Mouse (Mus musculus): ENCODE measurements around the gene Tpx2. TPM values are rescaled to one million over a fixed set of nuclear protein-coding genes. Genes with fewer than 3 reads are reported as not detected.

Gene Tpx2
- 85.8 and 101 TPM in 2 replicates for polyA plus RNA-seq (2015; fragmentation: Nextera tagmentation; extraction: Ambion mirVana)

- peak within 1 kb of the TSS; percentile 85 for H3K9ac ChIP-seq (ENCODE audit: low read length)
- no peaks in the 10 kb centered on the region for H3K9me3 ChIP-seq (ENCODE audit: control insufficient read depth, low read length)
- no peaks in the 10 kb centered on the region; the same call in 1 of the 2 replicates for H3K36me3 ChIP-seq (ENCODE audit: control insufficient read depth, insufficient read depth, low read length)
- H3K27ac ChIP-seq (ENCODE audit: low read length), result peak within 1 kb of the TSS; percentile 86
- peak within 1 kb of the TSS; percentile 64 for H3K4me2 ChIP-seq (ENCODE audit: low read depth, low read length)
- ATAC-seq (ENCODE audit: low read depth), result peak; percentile 98
- no peaks in the 10 kb centered on the region for H3K27me3 ChIP-seq (ENCODE audit: control insufficient read depth, insufficient read depth, low read depth, low read length)
- H3K4me3 ChIP-seq (ENCODE audit: low read length), result peak within 1 kb of the TSS; percentile 97
- H3K4me1 ChIP-seq (replicated peaks; ENCODE audit: control insufficient read depth, insufficient read depth, low read length), result peaks cover 15% of the 10 kb centered on the region
- under 1% methylated on average over 34 of the region's 34 CpGs for WGBS
These were observed at the start of gene Tpx2 for GRCm38 (mm10) chr2:152847815-152848302. TSS of gene Tpx2 (plus strand) at chr2:152847964.

- no peak overlapping the region for H3K4me2 ChIP-seq (ENCODE audit: low read depth, low read length)
- no peak for ATAC-seq (ENCODE audit: low read depth)
- no peak overlapping the region for H3K9ac ChIP-seq (ENCODE audit: low read length)
- no peaks in the 10 kb centered on the region for H3K27me3 ChIP-seq (ENCODE audit: control insufficient read depth, insufficient read depth, low read depth, low read length)
- H3K9me3 ChIP-seq (ENCODE audit: control insufficient read depth, low read length), result no peaks in the 10 kb centered on the region
- peaks cover 12% of the 10 kb centered on the region for H3K4me1 ChIP-seq (replicated peaks; ENCODE audit: control insufficient read depth, insufficient read depth, low read length)
- WGBS, result 67% methylated on average over 7 of the region's 7 CpGs
- H3K27ac ChIP-seq (ENCODE audit: low read length), result no peak overlapping the region
- H3K4me3 ChIP-seq (ENCODE audit: low read length), result no peak overlapping the region
- H3K36me3 ChIP-seq (ENCODE audit: control insufficient read depth, insufficient read depth, low read length), result peaks cover 2% of the 10 kb centered on the region; the same call in 1 of the 2 replicates
These were observed 47.6 kb upstream of the Tpx2 start for GRCm38 (mm10) chr2:152799954-152800761.

- no peak for ATAC-seq (ENCODE audit: low read depth)
- no peaks in the 10 kb centered on the region for H3K27me3 ChIP-seq (ENCODE audit: control insufficient read depth, insufficient read depth, low read depth, low read length)
- H3K9me3 ChIP-seq (ENCODE audit: control insufficient read depth, low read length), result no peaks in the 10 kb centered on the region
- no peak overlapping the region for H3K4me3 ChIP-seq (ENCODE audit: low read length)
- H3K4me1 ChIP-seq (replicated peaks; ENCODE audit: control insufficient read depth, insufficient read depth, low read length), result peaks cover 17% of the 10 kb centered on the region
- H3K4me2 ChIP-seq (ENCODE audit: low read depth, low read length), result no peak overlapping the region
- no peak overlapping the region for H3K27ac ChIP-seq (ENCODE audit: low read length)
- no peak overlapping the region for H3K9ac ChIP-seq (ENCODE audit: low read length)
- H3K36me3 ChIP-seq (ENCODE audit: control insufficient read depth, insufficient read depth, low read length), result peaks cover 2% of the 10 kb centered on the region; the same call in 1 of the 2 replicates
These were observed 47.0 kb upstream of the Tpx2 start for GRCm38 (mm10) chr2:152800762-152801113.

- H3K27ac ChIP-seq (ENCODE audit: low read length), result no peak overlapping the region
- 95% methylated on average over 10 of the region's 10 CpGs for WGBS
- no peak overlapping the region for H3K9ac ChIP-seq (ENCODE audit: low read length)
- H3K36me3 ChIP-seq (ENCODE audit: control insufficient read depth, insufficient read depth, low read length), result no peaks in the 10 kb centered on the region; the same call in 1 of the 2 replicates
- no peak for ATAC-seq (ENCODE audit: low read depth)
- H3K4me2 ChIP-seq (ENCODE audit: low read depth, low read length), result no peak overlapping the region
- no peaks in the 10 kb centered on the region for H3K9me3 ChIP-seq (ENCODE audit: control insufficient read depth, low read length)
- H3K27me3 ChIP-seq (ENCODE audit: control insufficient read depth, insufficient read depth, low read depth, low read length), result no peaks in the 10 kb centered on the region
- no peak overlapping the region for H3K4me3 ChIP-seq (ENCODE audit: low read length)
- H3K4me1 ChIP-seq (replicated peaks; ENCODE audit: control insufficient read depth, insufficient read depth, low read length), result peaks cover 24% of the 10 kb centered on the region
These were observed 45.5 kb upstream of the Tpx2 start for GRCm38 (mm10) chr2:152802303-152802702.

- WGBS, result 88% methylated on average over 5 of the region's 5 CpGs
- peaks cover 24% of the 10 kb centered on the region for H3K4me1 ChIP-seq (replicated peaks; ENCODE audit: control insufficient read depth, insufficient read depth, low read length)
- H3K9me3 ChIP-seq (ENCODE audit: control insufficient read depth, low read length), result no peaks in the 10 kb centered on the region
- no peak for ATAC-seq (ENCODE audit: low read depth)
- no peaks in the 10 kb centered on the region; the same call in 1 of the 2 replicates for H3K36me3 ChIP-seq (ENCODE audit: control insufficient read depth, insufficient read depth, low read length)
- no peak overlapping the region for H3K4me3 ChIP-seq (ENCODE audit: low read length)
- H3K27ac ChIP-seq (ENCODE audit: low read length), result no peak overlapping the region
- no peak overlapping the region for H3K4me2 ChIP-seq (ENCODE audit: low read depth, low read length)
- H3K27me3 ChIP-seq (ENCODE audit: control insufficient read depth, insufficient read depth, low read depth, low read length), result no peaks in the 10 kb centered on the region
- H3K9ac ChIP-seq (ENCODE audit: low read length), result no peak overlapping the region
These were observed 44.7 kb upstream of the Tpx2 start for GRCm38 (mm10) chr2:152803081-152803480.

GRCm38 (mm10) chr2:152804408-152805110 is 43.2 kb upstream of the Tpx2 start:
- Histone ChIP-seq H3K9ac (ENCODE audit: low read length) (no peak overlapping the region), H3K27ac (ENCODE audit: low read length) (peak overlapping the region; percentile 84), H3K4me2 (ENCODE audit: low read depth, low read length) (0 out of 2 replicates have a peak overlapping the region, but pooled peaks have one; percentile 6), H3K4me1 (replicated peaks; ENCODE audit: control insufficient read depth, insufficient read depth, low read length) (peaks cover 24% of the 10 kb centered on the region), H3K9me3 (ENCODE audit: control insufficient read depth, low read length) (no peaks in the 10 kb centered on the region), H3K36me3 (ENCODE audit: control insufficient read depth, insufficient read depth, low read length) (no peaks in the 10 kb centered on the region; the same call in 1 of the 2 replicates), H3K4me3 (ENCODE audit: low read length) (no peak overlapping the region), H3K27me3 (ENCODE audit: control insufficient read depth, insufficient read depth, low read depth, low read length) (no peaks in the 10 kb centered on the region)
- 8% methylated on average over 6 of the region's 6 CpGs for WGBS
- peak; percentile 80 for ATAC-seq (ENCODE audit: low read depth)

GRCm38 (mm10) chr2:152805111-152805490 is 42.7 kb upstream of the Tpx2 start:
- no peaks in the 10 kb centered on the region; the same call in 1 of the 2 replicates for H3K36me3 ChIP-seq (ENCODE audit: control insufficient read depth, insufficient read depth, low read length)
- peak; percentile 59 for ATAC-seq (ENCODE audit: low read depth)
- no peak overlapping the region for H3K9ac ChIP-seq (ENCODE audit: low read length)
- peaks cover 26% of the 10 kb centered on the region for H3K4me1 ChIP-seq (replicated peaks; ENCODE audit: control insufficient read depth, insufficient read depth, low read length)
- no peak overlapping the region for H3K4me3 ChIP-seq (ENCODE audit: low read length)
- no peaks in the 10 kb centered on the region for H3K27me3 ChIP-seq (ENCODE audit: control insufficient read depth, insufficient read depth, low read depth, low read length)
- H3K4me2 ChIP-seq (ENCODE audit: low read depth, low read length), result no peak overlapping the region
- 36% methylated on average over 5 of the region's 5 CpGs for WGBS
- no peaks in the 10 kb centered on the region for H3K9me3 ChIP-seq (ENCODE audit: control insufficient read depth, low read length)
- H3K27ac ChIP-seq (ENCODE audit: low read length), result peak overlapping the region; percentile 84

- 56% methylated on average over 2 of the region's 2 CpGs for WGBS
- no peaks in the 10 kb centered on the region for H3K27me3 ChIP-seq (ENCODE audit: control insufficient read depth, insufficient read depth, low read depth, low read length)
- no peaks in the 10 kb centered on the region; the same call in 1 of the 2 replicates for H3K36me3 ChIP-seq (ENCODE audit: control insufficient read depth, insufficient read depth, low read length)
- ATAC-seq (ENCODE audit: low read depth), result no peak
- no peak overlapping the region for H3K4me3 ChIP-seq (ENCODE audit: low read length)
- H3K4me2 ChIP-seq (ENCODE audit: low read depth, low read length), result no peak overlapping the region
- no peaks in the 10 kb centered on the region for H3K9me3 ChIP-seq (ENCODE audit: control insufficient read depth, low read length)
- H3K27ac ChIP-seq (ENCODE audit: low read length), result no peak overlapping the region
- no peak overlapping the region for H3K9ac ChIP-seq (ENCODE audit: low read length)
- peaks cover 31% of the 10 kb centered on the region for H3K4me1 ChIP-seq (replicated peaks; ENCODE audit: control insufficient read depth, insufficient read depth, low read length)
These were observed 41.7 kb upstream of the Tpx2 start for GRCm38 (mm10) chr2:152806037-152806436.

- H3K9ac ChIP-seq (ENCODE audit: low read length), result no peak overlapping the region
- no peaks in the 10 kb centered on the region; the same call in 1 of the 2 replicates for H3K36me3 ChIP-seq (ENCODE audit: control insufficient read depth, insufficient read depth, low read length)
- H3K27me3 ChIP-seq (ENCODE audit: control insufficient read depth, insufficient read depth, low read depth, low read length), result no peaks in the 10 kb centered on the region
- H3K4me3 ChIP-seq (ENCODE audit: low read length), result no peak overlapping the region
- 72% methylated on average over 3 of the region's 3 CpGs for WGBS
- H3K9me3 ChIP-seq (ENCODE audit: control insufficient read depth, low read length), result no peaks in the 10 kb centered on the region
- H3K4me1 ChIP-seq (replicated peaks; ENCODE audit: control insufficient read depth, insufficient read depth, low read length), result peaks cover 39% of the 10 kb centered on the region
- no peak overlapping the region for H3K4me2 ChIP-seq (ENCODE audit: low read depth, low read length)
- ATAC-seq (ENCODE audit: low read depth), result no peak
- H3K27ac ChIP-seq (ENCODE audit: low read length), result no peak overlapping the region
These were observed 39.6 kb upstream of the Tpx2 start for GRCm38 (mm10) chr2:152808178-152808577.
